Mouse (Mus musculus) embryonic facial prominence, embryonic 10.5 days (tissue): ENCODE results near the gene Rab10. TPM values are rescaled to one million over a fixed set of nuclear protein-coding genes. Genes with fewer than 3 reads are reported as not detected.
"Not testable (repeated sequence)": the region's sequence is repeated elsewhere in the genome, so short reads cannot be mapped to it uniquely, and the experiment has no call there.

ENCODE experiments used
- DNase-seq: peaks from one replicate; pipeline ENCODE4 v3.0.0-alpha.2; 2017; ENCODE audit warnings: low spot score
- H3K27ac ChIP-seq: fragments of 300-500 bp; sonication (generic); replicated peaks from 2 replicates; pipeline ENCODE4 v1.5.1; 2016; ENCODE audit warnings: mild to moderate bottlenecking
- H3K27me3 ChIP-seq: fragments of 300-500 bp; sonication (generic); replicated peaks from 2 replicates; pipeline ENCODE4 v1.6.1; 2016; ENCODE audit warnings: low read depth, mild to moderate bottlenecking; ENCODE audit not compliant: poor library complexity, severe bottlenecking
- H3K36me3 ChIP-seq: fragments of 300-500 bp; sonication (generic); replicated peaks from 2 replicates; pipeline ENCODE4 v1.6.1; 2016; ENCODE audit warnings: mild to moderate bottlenecking, moderate library complexity
- H3K4me1 ChIP-seq: fragments of 300-500 bp; sonication (generic); 2 replicates; pipeline ENCODE4 v1.6.1; 2016
- H3K4me3 ChIP-seq: fragments of 300-500 bp; sonication (generic); 2 replicates; pipeline ENCODE4 v1.5.1; 2016; ENCODE audit warnings: mild to moderate bottlenecking, moderate library complexity
- H3K9me3 ChIP-seq: fragments of 300-500 bp; sonication (generic); 2 replicates; pipeline ENCODE4 v1.6.1; 2016; ENCODE audit warnings: mild to moderate bottlenecking
- WGBS: fragments of 180-500 bp; shearing (Covaris S2); methylation state at CpG from one replicate; pipeline ENCODE4 v1.1.7; 2016; 5-methylcytosine and 5-hydroxymethylcytosine counted together
- polyA plus RNA-seq: library from polyadenylated mRNA; unstranded; fragments of >200 nt; fragmentation: Nextera tagmentation; extraction: Ambion mirVana; gene quantifications from 2 replicates; pipeline ENCODE4 v1.2.1, GENCODE M21; 2016

Gene Rab10
- polyA plus RNA-seq, 1 experiment from 2014 or later = 73.8 TPM

GRCm38 (mm10) chr12:3323241-3323640 is 13.5 kb upstream of the Rab10 start:
- DNase-seq = no peak
- Histone ChIP-seq H3K4me1 (no peaks in the 10 kb centered on the region), H3K4me3 (no peak overlapping the region), H3K9me3 (no peaks in the 10 kb centered on the region), H3K36me3 (no peaks in the 10 kb centered on the region), H3K27ac (no peak overlapping the region), H3K27me3 (no peaks in the 10 kb centered on the region)
- 77% methylated on average over 6 of the region's 6 CpGs for WGBS

GRCm38 (mm10) chr12:3319377-3319776 is 9.6 kb upstream of the Rab10 start:
- WGBS = 80% methylated on average over 4 of the region's 4 CpGs
- H3K4me1 ChIP-seq = no peaks in the 10 kb centered on the region
- no peaks in the 10 kb centered on the region for H3K27me3 ChIP-seq
- no peak overlapping the region for H3K4me3 ChIP-seq
- no peaks in the 10 kb centered on the region for H3K9me3 ChIP-seq
- no peaks in the 10 kb centered on the region for H3K36me3 ChIP-seq
- H3K27ac ChIP-seq = no peak overlapping the region
- DNase-seq = no peak

GRCm38 (mm10) chr12:3316937-3317336 is 7.2 kb upstream of the Rab10 start:
- Histone ChIP-seq H3K27me3 (no peaks in the 10 kb centered on the region), H3K27ac (no peak overlapping the region), H3K36me3 (no peaks in the 10 kb centered on the region), H3K4me3 (no peak overlapping the region), H3K9me3 (no peaks in the 10 kb centered on the region), H3K4me1 (no peaks in the 10 kb centered on the region)
- DNase-seq = no peak
- 69% methylated on average over 3 of the region's 3 CpGs for WGBS

GRCm38 (mm10) chr12:3316083-3316482 is 6.3 kb upstream of the Rab10 start:
- no peaks in the 10 kb centered on the region for H3K27me3 ChIP-seq
- no peak overlapping the region for H3K4me3 ChIP-seq
- no peaks in the 10 kb centered on the region for H3K36me3 ChIP-seq
- no peak overlapping the region for H3K27ac ChIP-seq
- H3K9me3 ChIP-seq = no peaks in the 10 kb centered on the region
- no peak for DNase-seq
- H3K4me1 ChIP-seq = no peaks in the 10 kb centered on the region
- WGBS = 58% methylated on average over 2 of the region's 2 CpGs

GRCm38 (mm10) chr12:3312886-3313285 is 3.1 kb upstream of the Rab10 start:
- Histone ChIP-seq H3K4me3 (no peak overlapping the region), H3K4me1 (peaks cover 10% of the 10 kb centered on the region), H3K36me3 (no peaks in the 10 kb centered on the region), H3K27me3 (no peaks in the 10 kb centered on the region), H3K9me3 (peaks cover 3% of the 10 kb centered on the region; the same call in 1 of the 2 replicates), H3K27ac (no peak overlapping the region)
- DNase-seq = no peak
- whole genome bisulfite sequencing = 85% methylated on average over 3 of the region's 3 CpGs

- H3K27ac ChIP-seq = peak overlapping the region; percentile 96
- H3K4me3 ChIP-seq = peak overlapping the region; percentile 92
- no peak for DNase-seq
- H3K27me3 ChIP-seq = no peaks in the 10 kb centered on the region
- H3K4me1 ChIP-seq = peaks cover 18% of the 10 kb centered on the region
- WGBS = 4% methylated on average over 15 of the region's 15 CpGs
- H3K9me3 ChIP-seq = peaks cover 3% of the 10 kb centered on the region; the same call in 1 of the 2 replicates
- 0 out of 2 replicates have a peak, but pooled peaks cover under 1% of the 10 kb centered on the region for H3K36me3 ChIP-seq
Observed at GRCm38 (mm10) chr12:3310321-3310692, 538 bp upstream of the Rab10 start.

- Histone ChIP-seq H3K36me3 (peaks cover 15% of the 10 kb centered on the region), H3K4me3 (peak overlapping the region; percentile 92), H3K9me3 (peaks cover 3% of the 10 kb centered on the region; the same call in 1 of the 2 replicates), H3K27me3 (no peaks in the 10 kb centered on the region), H3K27ac (peak overlapping the region; percentile 96), H3K4me1 (peaks cover 18% of the 10 kb centered on the region)
- 5% methylated on average over 19 of the region's 19 CpGs for WGBS
- DNase-seq = peak; percentile 21
Observed at GRCm38 (mm10) chr12:3308541-3309241, 1.1 kb downstream of the Rab10 start.

GRCm38 (mm10) chr12:3307587-3307986 is 2.2 kb downstream of the Rab10 start:
- peak overlapping the region; percentile 92 for H3K4me3 ChIP-seq
- peaks cover 24% of the 10 kb centered on the region for H3K36me3 ChIP-seq
- H3K27ac ChIP-seq = no peak overlapping the region
- no peak for DNase-seq
- H3K4me1 ChIP-seq = peaks cover 18% of the 10 kb centered on the region
- WGBS = 59% methylated on average over 6 of the region's 6 CpGs
- H3K27me3 ChIP-seq = no peaks in the 10 kb centered on the region
- H3K9me3 ChIP-seq = peaks cover 3% of the 10 kb centered on the region; the same call in 1 of the 2 replicates

GRCm38 (mm10) chr12:3305238-3305637 is 4.5 kb downstream of the Rab10 start:
- H3K27ac ChIP-seq = no peak overlapping the region
- H3K36me3 ChIP-seq = peaks cover 43% of the 10 kb centered on the region
- 94% methylated on average over 2 of the region's 2 CpGs for WGBS

GRCm38 (mm10) chr12:3297622-3298021 is 12.1 kb downstream of the Rab10 start:
- DNase-seq, H3K4me3 ChIP-seq, H3K4me1 ChIP-seq, H3K27ac ChIP-seq, H3K27me3 ChIP-seq: not testable (repeated sequence)
- H3K9me3 ChIP-seq = peaks cover 20% of the 10 kb centered on the region
- 95% methylated on average over 6 of the region's 6 CpGs for WGBS
- H3K36me3 ChIP-seq = peaks cover 55% of the 10 kb centered on the region

More at GRCm38 (mm10) chr12:3305238-3305637, 4.5 kb downstream of the Rab10 start:
- DNase-seq = no peak
- peaks cover 13% of the 10 kb centered on the region for H3K4me1 ChIP-seq
- no peaks in the 10 kb centered on the region for H3K27me3 ChIP-seq
- H3K4me3 ChIP-seq = no peak overlapping the region
- H3K9me3 ChIP-seq = peaks cover 6% of the 10 kb centered on the region; the same call in 1 of the 2 replicates

GRCm38 (mm10) chr12:3296056-3296455 is 13.7 kb downstream of the Rab10 start:
- Histone ChIP-seq H3K4me1 (no peaks in the 10 kb centered on the region), H3K4me3 (no peak overlapping the region), H3K27ac (no peak overlapping the region), H3K9me3 (peaks cover 25% of the 10 kb centered on the region), H3K36me3 (peaks cover 52% of the 10 kb centered on the region), H3K27me3 (no peaks in the 10 kb centered on the region)
- no peak for DNase-seq
- 90% methylated on average over 2 of the region's 2 CpGs for WGBS

GRCm38 (mm10) chr12:3291849-3292248 is 17.9 kb downstream of the Rab10 start:
- H3K27me3 ChIP-seq = no peaks in the 10 kb centered on the region
- H3K27ac ChIP-seq = no peak overlapping the region
- peaks cover 45% of the 10 kb centered on the region for H3K36me3 ChIP-seq
- 94% methylated on average over 1 of the region's 1 CpGs for WGBS
- H3K4me3 ChIP-seq = no peak overlapping the region
- DNase-seq = no peak
- H3K9me3 ChIP-seq = peaks cover 10% of the 10 kb centered on the region
- no peaks in the 10 kb centered on the region for H3K4me1 ChIP-seq

- Histone ChIP-seq H3K4me3 (no peak overlapping the region), H3K27ac (no peak overlapping the region), H3K4me1 (no peaks in the 10 kb centered on the region), H3K27me3 (no peaks in the 10 kb centered on the region), H3K9me3 (peaks cover 10% of the 10 kb centered on the region), H3K36me3 (peaks cover 39% of the 10 kb centered on the region)
- WGBS = 91% methylated on average over 4 of the region's 4 CpGs
- no peak for DNase-seq
Observed at GRCm38 (mm10) chr12:3291038-3291437, 18.7 kb downstream of the Rab10 start.
